Mouse (Mus musculus): ENCODE results near the gene Lif.

GRCm38 (mm10) chr11:4281852-4282251 lies 24.5 kb downstream of the Lif start:
- TF ChIP-seq ZC3H11A (IDR thresholded peaks at IDR 0.05; ENCODE audit: borderline replicate concordance, low read depth, low read length) (no peak), HCFC1 (IDR thresholded peaks at IDR 0.05; ENCODE audit: borderline replicate concordance, insufficient read depth, low read length) (no peak), MAFK (IDR thresholded peaks at IDR 0.05; ENCODE audit: insufficient read depth, low read depth, low read length) (no peak)

Measured in ES-E14 (cell line).